Mouse (Mus musculus) brain, embryonic 18.5 days (tissue): Measurements from ENCODE around the gene Atf7.
A peak's percentile ranks its signal among the peaks of the same experiment; 100 is the strongest.
"Not testable (repeated sequence)": the region's sequence is repeated elsewhere in the genome, so short reads cannot be mapped to it uniquely, and the experiment has no call there.

Experiments used
- DNase-seq: peaks from one replicate; pipeline ENCODE4 v3.0.0-alpha.2; 2012; ENCODE audit warnings: low read depth, low spot score

Atf7 gene

DNA sequence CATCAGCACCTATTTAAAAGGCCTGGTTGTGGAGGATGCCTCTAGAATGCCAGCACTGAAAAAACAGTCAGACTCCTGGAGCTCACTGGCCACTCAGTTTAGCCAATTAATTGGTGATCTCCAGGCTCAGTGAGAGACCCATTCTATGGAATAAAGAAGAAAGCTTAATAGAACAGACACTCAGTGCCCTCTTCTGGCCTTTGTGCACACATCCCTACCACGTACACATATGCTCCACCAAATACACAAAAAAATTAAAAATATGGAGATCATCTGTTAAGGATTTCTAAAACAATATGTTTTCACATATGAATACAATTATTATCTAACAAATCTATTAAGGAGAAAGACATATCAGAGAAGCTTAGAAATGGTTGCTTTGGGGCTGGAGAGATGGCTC lies 4.5 kb downstream of the Atf7 start:
- DNase-seq = no peak

DNA sequence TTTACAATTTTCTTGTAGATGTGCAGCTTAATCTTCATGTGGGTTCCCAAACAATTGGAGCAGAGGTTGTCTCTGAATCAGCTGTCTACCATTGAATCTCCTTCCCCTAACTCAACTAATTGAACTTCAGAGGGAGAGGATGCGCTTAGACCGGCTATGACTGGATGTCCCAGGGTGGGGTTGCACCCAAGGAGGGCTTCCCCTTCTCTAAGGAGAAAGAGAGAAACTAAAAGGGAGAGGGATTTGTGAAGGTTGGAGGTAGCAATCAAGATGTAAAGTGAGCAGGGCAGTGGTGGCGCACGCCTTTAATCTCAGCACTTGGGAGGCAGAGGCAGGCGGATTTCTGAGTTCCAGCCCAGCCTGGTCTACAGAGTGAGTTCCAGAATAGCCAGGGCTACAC lies 5.8 kb downstream of the Atf7 start:
- DNase-seq = no peak

DNA sequence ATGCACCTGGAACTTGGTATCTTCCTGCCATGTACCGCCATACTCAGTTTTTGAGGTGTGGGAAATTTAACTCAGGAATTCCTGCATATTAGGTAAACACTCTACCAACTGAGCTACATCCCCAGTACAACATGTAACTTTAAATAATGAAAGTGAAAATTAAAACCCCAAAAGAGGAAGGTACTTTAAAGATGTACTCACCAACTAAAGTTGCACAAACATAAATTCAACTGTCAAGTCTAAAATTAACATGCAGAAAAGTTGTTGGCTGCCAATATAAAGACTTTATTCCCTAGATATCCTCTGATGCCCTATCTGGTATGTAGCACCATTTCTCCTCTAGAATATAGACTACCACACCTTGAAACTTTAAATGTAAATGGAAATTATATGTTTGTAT lies 7.6 kb downstream of the Atf7 start:
- DNase-seq = no peak

DNA sequence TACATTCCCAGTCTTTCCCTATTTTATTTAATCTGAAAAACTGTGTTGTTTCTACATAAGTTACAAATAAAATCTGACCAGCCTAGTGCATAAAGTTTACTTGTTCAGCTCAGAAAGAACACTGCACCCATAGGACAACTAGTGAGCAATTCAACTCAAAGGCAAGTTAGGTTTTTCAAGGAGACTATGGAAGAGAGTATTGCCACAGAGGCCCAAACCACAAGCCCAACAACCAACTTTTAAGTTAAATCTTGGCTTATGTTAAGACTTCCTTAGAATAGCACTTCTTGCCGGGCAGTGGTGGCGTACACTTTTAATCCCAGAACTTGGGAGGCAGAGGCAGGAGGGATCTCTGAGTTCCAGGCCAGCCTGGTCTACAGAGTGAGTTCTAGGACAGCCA lies 9.1 kb downstream of the Atf7 start:
- DNase-seq = no peak

DNA sequence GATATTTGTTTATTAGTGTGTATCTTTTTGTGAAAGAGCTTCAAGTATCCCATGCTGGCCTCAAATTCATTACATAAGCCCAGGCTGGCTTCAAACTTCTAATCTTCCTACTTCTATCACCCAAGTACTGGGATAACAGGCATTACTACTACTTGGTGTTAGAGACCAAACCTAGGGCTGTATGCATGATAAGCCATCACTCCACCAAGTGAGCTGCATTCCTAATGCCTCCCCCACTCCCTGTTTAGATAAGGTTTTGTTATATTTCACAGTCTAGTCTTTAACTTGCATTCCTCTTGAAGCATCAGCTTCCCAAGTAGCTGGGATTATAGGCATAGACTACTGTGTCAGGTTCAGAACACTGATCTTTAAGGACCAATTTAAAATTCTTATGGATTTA lies 11.0 kb downstream of the Atf7 start:
- no peak for DNase-seq

DNA sequence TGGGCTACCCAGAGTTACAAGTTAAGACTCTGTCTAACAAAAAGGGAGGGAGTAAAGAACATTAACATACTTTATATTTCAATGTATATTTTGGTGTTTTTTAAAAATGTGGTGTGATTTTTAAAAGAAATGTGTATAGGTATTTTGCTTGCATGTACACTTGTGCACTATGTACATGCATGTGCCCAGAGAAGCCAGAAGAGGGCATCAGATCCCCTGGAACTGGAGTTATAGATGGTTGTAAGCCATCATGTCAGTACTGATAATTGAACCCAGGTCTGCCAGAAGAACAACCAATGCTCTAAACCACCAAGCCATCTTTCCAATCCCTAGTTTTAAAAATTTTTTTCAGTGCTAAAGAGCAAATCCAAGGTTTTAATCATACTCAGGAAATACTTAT lies 12.3 kb downstream of the Atf7 start:
- DNase-seq = no peak

DNA sequence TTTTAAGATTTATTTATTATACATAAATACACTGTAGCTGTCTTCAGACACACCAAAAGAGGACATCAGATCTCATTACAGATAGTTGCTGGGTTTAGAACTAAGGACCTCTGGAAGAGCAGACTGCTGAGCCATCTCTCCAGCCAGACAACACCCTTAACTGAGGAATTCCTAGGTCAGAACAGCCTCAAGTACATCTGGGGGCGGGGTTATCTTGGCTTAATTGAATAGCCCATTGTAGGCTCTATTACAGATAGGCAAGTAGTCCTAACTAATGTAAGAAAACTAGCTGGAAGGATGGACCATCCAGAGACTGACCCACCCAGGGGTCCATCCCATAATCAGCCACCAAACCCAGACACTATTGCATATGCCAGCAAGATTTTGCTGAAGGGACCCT lies 16.7 kb downstream of the Atf7 start:
- DNase-seq = not testable (repeated sequence)

DNA sequence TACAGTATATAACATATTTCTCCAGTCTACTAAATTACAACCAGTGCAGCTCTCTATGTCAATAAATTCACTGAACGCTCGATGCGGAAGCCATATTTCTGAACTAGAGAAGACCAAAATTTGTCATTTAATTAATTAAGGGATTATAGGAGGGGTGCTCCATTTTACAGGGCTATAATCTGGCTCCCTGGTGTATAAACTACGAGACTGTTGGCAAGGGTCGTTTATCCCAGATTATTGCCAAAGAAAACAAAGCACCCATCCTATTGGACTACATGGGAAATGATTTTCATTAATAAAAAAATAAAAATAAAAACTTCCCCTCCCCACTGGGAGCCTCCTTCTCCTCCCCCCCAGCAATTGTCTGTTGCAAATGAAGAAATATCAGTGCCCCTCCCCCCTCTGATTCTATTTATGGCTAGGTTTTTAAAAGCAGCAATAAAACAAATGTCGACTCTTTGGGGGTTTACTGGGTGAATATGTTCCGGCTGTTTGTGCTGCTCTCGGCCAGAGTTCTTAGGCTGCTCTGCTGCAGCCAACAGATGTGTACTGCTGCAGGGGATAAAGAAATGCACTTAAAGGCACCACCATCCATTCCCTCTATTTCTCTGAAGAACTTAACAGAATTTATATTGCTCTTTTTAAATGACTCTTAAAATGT lies 31.1 kb downstream of the Atf7 start:
- no peak for DNase-seq

DNA sequence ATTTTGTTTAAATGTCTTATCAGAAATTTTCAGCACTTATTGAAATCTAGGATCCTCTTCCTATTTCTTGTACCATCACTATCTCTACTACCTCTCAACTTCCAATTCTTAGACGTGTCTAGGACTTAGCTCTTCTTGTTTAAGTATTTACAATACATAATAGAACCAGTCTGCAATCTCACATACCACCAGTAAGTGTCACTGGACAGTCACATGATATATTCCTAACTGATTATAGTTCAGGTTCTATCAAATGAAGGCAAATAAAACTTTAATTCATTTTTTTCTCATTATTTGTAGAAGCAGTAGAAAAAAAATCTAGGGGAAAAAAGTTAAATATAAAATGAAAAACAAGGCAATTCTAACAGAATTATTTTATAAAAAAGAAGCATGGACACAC lies 32.6 kb downstream of the Atf7 start:
- DNase-seq = no peak

DNA sequence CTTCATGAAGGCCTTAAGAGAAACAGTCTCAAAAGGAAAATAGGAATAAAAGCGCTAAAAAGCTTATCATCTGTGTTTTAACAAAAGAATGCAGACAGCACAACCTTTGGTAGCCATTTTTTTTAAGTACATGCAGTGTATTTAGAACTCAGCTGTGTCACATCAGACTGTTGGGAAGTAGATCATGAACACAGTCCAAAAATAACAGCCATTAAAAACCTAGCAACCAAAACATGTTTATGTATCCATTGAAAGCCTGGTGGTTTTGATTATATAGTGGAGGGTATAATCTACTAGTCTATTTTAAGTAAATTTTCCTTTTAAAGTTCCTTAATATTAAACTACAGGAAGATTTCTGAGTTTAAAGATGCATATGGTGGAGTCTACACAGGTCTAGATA lies 34.7 kb downstream of the Atf7 start:
- no peak for DNase-seq

DNA sequence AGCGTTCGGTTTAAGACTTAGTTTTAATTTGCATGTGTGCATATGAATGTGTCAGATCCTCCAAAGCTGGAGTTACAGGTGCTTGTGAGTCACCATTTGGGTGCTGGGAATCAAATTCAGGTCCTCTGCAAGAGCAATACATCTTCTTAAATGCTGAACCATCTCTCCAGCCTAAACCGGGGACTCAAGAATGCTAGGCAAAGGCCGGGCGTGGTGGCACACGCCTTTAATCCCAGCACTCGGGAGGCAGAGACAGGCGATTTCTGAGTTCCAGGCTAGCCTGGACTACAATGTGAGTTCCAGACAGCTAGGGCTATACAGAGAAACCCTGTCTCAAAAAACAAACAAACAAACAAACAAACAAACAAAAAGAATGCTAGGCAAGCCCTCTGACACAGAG lies 35.4 kb downstream of the Atf7 start:
- no peak for DNase-seq

DNA sequence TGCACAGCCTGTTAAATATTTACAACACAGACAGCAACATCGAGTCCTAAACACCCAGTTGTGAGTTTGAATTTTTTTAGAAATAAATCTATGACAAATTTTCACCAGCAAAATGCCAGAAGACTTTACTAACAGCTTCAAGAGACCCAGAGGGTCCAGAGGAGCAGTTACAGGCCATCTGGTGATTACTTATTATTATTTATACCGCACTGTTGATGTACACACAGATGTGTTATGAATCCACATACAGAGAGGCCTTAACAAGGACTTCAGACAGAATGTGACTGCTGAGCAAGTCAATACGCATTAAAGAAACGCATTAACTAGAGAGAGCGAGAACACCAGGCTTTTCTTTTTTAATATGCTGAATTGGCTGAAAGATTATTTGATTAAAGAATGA lies 39.8 kb downstream of the Atf7 start:
- DNase-seq = no peak

DNA sequence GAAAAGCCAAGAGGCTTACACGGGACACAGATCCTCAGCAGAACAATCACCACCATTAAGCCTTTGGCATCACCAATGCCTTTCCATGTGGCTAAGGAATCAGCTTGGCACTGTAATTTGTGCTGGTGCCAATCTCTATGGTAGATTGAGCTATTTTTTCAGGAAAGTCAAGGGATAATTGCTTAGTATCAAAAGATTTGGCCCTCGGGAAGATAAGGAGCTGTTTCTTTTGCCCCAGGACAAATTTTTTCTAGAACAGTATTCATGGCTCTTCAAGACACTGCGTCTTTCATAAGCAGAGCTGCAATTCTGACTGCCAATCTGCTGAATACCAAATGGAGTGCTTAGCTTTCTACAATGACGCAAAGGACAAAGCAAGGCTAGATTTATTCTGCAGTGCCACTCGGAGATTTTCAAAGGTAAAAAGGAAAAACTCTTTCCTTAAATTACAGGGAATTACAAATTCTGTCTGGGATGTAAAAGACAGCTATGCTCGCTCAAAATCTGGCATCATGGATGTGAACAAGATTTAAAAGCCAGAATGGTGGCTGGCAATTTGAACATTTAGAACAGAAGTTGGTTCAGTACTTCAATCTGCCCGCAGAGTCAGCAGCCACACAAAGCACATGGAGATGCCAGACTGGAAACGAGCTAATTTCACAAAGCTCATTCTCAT lies 41.4 kb downstream of the Atf7 start:
- DNase-seq = peak; percentile 84

DNA sequence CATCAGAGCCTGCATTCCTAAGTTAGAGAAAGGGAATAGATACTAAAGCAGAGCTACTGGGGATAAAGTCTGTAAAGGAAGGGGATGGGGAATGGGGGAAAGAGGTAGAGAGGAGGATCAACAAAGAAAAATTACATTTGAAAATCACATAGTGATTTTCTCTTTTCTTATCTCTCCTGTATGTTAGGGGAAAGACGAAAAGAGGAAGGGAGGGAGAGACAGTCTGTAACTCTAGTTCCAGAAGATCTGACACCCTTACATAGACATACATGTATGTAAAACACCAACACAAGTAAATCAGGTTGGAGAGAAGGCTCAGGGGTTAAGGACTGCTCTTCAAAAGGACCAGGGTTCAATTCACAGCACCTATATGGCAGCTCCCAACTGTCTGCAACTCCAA lies 44.1 kb downstream of the Atf7 start:
- no peak for DNase-seq

DNA sequence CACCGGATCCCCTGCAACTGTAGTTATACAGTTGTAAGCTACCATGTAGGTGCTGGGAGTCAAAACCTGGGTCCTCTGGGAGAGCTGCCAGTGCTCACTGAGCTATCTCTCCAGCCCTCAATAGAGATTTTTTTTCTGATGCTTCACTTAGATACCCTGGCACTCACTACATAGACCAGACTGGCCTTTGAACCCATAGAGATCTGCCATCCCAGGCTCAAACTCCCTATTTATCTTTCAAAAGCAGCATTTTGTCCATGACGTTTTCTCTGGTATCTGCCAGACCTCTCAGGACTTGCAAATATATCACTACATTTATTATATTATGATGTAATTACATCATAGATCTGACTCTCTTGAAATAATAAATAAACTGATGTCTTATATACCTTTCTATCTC lies 46.9 kb downstream of the Atf7 start:
- no peak for DNase-seq

DNA sequence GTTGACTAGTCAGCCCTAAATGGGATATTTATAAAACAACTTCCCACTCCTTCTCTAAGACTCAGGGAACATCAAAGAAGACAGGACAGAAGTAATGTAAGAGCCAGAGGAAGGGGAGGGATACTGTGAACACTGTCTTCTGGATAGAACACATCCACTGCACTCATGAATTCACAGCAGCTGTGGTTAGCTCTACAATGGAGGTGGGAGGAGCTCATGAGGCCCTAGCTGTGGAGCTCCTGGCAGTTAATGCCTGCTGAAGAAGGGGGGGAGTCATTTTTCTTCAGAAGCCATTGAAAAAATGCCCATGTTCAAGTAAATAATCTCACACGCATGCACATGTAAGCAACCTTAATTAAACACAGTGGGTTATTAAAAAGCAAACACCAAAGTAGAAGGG lies 48.3 kb downstream of the Atf7 start:
- no peak for DNase-seq

DNA sequence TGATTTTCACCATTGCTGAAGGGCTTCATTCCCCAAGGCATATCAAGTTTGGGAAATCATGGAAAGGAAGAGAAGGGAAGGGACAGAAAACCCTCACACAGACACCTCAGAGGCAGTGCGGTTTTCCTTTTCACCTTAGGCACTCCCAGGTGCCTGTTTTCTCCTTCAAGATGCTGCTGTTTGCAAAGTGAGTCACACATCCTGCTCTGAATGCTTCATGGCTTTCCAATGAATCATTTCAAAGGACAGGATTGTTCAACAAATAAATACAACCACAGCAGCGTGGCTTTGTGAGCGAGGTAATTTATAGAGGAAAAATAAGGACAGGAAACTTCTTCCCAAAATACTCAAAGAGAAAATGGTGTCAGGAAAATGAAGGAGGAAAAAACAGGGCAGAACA lies 53.2 kb downstream of the Atf7 start:
- no peak for DNase-seq

DNA sequence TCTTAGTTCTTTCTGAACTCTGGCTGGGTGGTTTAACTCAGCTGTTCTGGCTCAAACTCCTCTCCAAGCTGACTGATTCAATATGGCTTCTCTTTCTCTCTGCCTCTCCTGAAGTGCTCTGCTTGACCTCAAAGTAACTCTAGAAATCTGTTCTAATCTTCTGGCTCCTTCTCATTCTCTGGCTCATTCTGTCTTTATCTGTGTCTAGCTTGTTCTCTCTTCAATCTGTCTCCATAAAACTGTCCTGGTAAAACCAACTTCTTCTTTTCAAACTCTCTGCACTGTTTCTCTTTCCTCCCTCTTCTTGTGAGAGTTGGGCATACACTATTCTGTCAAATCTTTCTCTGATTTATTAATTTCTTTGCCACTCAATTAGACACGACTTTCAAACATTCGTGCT lies 57.4 kb downstream of the Atf7 start:
- no peak for DNase-seq

DNA sequence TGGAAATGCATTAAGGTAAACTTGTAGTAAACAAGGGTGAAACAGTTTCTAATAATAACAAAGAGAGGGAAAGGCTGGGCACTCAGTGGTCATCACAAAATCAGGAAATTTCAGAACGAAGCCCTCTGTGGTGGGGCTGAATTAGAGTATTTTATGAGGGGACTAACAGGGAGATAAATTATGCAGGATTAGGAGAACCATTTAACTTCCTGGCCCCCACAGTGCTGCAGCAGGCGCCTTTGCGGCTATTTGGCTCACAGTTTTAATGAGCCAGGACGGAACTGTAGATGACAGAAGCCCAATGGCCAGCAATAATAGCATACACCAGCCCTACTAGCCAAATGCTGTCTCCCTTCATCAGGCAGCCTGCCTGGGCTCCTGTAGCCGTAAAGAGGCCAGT lies 61.6 kb downstream of the Atf7 start:
- DNase-seq = no peak

DNA sequence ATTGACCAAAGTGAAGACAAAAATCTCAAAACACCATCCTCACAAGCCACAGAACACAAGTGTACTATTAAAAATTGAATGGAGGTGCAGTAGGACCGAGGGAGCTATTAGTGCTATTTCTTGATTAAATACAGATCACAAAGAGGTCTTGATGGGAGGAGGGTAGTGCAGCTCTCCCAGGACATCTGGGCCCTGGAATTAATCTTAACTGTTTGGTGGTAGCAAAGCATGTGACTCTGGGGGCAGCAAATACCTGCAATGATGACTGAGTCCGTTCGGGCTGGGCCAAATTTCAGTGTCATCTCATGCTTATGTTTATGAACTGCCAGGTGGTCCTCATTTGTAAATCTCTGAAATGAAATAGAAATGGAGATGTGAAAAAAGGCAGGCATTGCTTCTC lies 62.2 kb downstream of the Atf7 start:
- DNase-seq = no peak

DNA sequence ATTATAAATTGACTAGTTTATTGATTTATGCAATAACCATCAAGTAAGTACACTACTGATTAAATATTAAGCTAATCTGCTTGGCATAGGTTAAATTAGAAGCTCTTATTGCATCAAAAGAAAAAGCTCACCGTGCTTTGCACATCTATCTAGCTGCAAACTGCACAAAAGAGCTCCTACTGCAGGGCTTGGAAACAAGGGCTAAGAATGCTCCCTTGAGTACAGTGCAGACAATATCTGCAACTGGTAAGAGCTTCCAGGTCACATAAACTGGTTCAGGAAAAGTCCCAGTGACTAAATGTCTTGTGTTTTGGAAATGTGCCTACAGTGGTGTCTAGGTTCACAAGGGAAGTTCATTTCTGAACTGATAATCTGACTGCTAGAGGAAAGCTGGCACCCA lies 62.8 kb downstream of the Atf7 start:
- DNase-seq = no peak

DNA sequence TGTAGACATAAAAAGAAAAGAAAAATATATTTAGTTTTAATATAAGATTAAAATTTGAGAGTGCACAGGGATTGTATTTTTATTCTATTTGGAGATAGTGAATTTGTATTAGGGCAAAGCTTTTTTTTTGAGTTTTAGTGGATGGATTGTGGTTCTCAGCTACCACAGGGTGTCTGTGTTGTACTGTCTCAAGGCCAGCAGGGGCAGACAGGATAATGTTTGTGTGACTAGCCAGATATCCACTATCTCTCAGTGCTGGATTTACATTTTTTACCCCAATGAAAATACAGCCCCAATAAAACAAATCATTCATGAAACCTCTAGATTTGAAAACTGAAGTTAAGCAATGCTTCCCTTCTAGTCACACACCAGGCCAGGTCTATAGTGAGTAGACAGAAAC lies 67.7 kb downstream of the Atf7 start:
- DNase-seq = no peak

DNA sequence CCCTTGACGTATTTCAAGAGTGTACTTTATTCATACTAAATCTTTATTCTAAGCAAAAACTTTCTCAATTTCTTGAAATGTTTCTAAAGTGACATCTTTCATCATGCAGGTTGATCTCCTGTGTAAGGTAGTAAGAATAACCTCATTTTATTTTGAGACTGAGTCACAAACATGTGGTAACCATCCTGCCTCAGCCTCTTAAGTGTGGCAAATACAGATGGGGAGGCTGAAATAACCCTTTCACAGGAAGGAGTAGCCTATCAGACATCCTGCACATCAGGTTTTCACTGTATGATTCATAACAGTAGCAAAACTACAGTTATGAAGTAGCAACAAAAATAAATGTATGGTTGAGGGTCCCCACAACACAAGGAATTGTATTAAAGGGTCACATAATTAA lies 69.7 kb downstream of the Atf7 start:
- no peak for DNase-seq

DNA sequence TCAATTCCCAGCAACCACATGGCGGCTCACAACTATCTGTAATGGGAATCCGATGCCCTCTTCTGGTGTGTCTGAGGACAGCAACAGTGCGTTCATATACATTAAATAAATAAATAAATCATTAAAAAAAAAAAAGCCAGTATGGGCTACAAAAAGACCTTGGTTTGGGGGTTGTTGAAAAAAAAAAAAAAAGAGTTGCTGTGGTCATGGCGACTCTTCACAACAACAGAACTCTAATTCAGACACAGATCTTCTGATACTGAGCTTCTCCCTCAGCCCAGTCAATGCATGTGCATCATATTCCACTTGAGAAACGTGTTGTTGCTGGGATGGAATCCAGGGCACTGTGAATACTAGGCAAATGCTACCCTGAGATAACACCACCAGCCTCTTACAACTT lies 72.7 kb downstream of the Atf7 start:
- DNase-seq = no peak
